Mouse (Mus musculus) c-Kit-positive CD71-positive TER-119-negative erythroid progenitor cells, embryonic 14.5 days (primary cell): ENCODE results near the gene Hps1.

Experiments used
- DNase-seq: peaks from one replicate; pipeline ENCODE4 v3.0.0-alpha.2; 2013; ENCODE audit warnings: low read depth

Gene Hps1

DNA sequence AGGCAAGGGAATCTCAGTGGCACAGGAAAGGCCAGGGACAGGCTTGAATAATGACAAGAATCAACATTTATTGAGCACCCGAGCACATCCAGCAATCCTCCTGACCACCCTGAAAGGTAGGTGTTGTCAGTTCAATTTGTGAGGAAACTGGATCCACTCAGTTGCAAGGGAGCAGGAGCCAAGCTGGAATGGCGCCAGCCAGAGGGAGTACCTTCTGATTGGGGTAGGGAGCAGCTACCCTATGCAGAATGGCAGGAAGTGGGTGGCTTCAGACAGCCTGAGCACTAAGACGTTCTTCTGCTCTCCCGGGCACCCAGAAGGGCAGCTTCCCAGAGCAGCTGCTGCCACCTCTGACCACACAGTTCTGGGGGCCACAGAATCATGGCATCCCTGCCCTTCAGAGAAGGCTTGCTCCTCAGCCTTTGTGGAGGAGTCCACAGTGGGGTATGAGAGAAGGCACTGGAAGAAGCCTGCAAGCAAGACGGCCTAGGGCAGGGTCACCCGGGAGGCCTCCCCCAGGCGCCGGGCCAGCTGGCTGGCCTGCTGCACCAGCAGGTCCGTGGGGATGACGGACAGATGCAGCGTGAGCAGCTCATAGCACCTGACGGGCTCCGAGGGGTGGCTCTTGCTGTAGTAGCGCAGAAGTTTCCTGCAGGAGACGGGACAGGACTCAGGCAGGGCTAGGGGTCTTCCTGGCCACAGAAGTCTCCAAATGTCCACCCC lies 24.5 kb downstream of the Hps1 start:
- DNase-seq: no peak

DNA sequence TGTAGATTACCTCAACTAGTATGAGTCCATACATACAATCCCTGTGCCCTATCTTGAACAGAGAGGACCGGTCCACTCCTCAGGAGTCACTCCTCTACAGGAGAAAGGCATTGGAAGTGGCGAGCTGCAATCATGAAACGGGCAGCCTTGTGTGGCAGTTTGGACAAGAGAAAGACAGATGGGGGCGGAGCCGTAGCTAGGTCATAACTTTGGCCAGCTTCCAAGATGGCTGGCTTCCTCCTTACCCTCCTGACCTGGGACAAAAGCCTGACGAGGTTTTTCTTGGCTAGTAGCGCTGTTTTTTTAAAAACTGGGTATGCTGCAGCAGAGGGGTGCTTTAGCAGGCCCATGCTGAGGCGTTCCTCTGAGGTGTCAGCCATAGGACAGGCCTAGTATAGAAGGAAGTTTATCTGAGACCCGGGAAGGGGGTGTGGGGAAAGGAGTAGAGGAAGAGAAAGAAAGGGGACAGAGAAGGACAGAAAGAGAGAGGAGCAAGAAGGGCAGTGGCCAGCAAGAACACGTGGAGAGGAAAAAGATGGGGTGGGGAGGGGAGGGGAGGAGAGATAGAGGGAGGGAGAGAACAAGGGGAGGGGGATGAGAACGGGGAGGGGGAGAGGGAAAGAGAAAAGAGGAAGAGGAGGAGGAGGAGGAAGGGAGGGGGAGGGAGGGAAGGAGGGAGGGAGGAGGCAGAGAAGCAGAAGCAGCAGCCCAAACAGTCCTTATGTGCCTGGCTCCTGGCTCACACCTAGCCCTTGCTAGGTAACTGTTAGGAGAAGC lies 26.4 kb downstream of the Hps1 start:
- no peak for DNase-seq

DNA sequence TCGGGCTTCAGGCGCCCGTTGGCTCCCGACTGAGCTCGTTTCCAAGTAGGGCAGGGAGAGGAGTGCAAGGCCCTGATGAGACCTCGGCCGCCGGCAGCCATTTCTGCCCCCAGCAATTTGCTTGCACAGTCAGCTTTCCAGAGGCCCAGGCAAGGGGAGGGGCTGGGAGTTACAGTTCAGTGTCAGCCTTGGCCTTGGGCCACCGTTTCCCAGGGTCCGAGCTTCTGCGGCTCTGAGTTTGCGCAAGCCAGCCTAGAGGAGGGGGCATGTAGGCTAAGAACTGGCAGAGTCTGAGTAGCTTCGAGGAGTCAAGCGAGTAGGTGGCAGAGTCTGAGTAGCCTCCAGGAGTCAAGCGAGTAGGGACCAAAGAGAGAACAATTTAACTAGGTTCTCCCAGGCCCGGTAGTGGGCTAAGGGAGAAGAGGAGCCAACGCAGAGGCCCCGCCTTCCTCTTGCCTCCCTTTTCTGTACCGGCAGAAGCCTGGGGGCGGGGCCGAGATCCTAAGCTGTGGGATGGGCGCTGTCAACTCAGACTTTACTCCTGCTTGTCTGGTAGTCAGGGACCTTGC lies 27.3 kb downstream of the Hps1 start, which contains the start of gene Pyroxd2:
Gene Pyroxd2 (minus strand): TSS at position 413 of the 569 bp plus-strand sequence.
- DNase-seq: peak; percentile 74

DNA sequence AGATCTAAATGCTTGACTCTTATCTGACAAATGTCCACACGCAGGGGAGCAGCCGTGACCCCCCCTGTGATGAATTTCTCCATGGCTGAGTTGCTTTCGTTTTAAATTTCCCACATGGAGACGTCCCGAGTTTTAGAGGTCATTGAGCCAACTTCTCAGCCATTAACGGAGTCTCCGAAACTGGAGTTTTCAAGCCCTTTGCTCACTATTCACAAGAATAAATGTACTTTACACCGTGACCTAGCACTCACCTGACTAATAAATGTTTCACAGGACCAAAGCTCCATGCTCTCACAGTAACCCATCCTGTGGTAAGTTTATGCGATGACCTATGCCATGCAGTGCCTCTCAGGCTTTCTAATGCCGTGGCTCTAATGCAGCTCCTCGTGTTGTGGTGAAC lies 29.6 kb downstream of the Hps1 start:
- DNase-seq: no peak

DNA sequence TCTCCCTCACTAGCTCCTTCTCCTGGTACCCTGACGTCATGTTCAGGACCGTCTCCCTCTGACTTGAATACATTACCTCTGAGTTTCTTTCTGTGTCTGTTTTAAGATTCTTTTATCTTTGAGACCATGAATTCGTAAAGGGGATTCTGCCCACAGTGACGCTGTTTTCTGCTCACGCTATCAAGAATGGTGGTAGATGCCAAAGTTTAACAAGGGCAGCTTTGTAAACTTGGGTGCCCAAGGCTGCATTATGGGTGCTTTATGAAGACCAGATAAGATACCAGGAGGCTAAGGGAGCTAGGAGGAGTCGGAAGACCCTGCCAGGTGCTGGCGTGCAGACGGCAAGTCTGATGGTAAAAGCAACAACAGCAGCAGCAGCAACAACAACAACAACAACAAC lies 33.1 kb downstream of the Hps1 start:
- DNase-seq: no peak

DNA sequence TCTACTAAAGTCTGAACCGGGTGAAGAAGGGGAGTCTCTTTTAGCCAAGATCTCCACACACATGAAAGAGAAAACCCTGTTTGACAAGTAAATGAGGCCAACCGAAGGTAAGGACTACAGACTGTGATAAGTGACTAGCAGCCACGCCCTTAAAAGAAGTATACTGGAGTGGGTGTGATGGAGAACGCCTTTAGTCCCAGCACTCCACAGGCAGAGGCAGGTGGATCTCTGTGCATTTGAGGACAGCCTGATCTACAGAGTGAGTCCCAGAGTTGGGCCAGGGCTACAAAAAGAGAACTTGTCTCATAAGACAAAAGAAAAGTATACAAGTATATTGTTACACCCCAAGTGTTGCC lies 33.9 kb downstream of the Hps1 start:
- no peak for DNase-seq

DNA sequence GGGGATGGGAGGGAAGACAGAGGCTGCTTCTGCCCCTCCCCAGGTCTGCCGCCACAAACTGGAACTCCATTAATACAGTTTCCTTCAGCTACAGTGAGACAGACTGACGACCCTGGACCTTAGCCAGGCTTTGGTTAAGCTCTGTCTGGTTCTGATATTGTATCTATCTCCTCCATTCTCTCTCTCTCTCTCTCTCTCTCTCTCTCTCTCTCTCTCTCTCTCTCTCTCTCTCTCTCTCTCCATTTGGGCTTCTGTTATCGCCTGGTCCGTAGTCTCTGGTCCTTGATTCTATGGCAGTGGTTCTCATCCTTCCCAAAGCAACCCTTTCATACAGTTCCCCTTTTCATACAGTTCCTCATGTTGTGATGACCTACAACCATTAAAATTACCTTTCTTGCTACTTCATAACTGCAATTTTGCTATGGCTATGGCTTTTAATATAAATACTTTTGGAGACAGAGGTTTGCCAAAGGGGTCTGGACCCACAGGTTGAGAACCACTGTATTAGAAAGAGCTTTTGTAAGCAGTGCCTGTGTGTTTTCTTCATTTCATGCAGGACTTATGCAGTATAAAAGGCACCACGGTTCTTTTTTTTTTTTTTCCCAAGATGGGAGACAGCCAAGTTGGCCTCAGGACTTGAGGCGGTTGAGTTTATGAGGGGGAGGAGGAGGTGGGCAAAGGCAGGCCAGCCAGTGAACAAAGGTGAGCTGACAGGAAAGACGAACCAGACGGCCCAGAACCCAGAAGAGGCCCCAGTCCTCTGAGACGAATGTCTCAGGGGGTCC lies 34.5 kb downstream of the Hps1 start:
- no peak for DNase-seq

DNA sequence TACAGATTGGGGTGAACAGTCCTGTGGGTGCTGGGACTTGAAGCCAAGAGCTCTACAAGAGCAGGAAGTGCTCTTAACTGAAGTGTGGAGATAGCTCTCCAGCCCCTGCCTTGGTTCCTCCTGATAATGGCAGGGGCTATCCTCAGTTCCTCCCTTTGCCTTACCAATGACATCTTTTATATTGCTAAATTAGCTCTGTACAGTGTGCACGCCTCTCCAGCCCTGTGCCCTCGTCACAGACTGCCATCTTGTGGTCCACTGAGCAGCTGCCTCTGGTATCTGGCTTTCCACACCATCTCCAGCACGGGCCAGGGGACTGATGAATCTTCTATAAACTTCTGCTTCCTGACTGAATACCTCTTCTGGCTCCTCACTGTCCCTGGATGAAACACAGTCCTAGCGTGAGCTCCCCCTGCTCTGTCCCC lies 35.6 kb downstream of the Hps1 start:
- no peak for DNase-seq

DNA sequence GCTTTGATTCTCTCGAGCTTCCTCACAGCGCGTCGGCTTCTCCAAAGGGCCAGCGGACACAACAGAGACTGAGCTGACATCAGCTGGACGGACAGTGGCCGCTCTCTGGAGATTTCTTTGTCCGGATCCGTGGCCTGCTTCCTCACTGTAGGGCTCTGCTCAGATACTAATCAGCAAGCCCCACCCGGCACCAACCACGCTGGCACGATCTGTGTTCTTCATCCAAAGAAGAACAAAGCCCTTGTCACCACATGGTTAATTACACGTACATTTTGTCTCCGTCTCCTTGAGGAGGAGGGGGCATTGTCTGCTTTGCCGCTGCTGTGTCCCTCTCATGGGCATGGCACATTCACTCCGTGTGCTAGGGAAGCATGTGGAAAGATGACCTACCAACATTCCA lies 36.5 kb downstream of the Hps1 start:
- DNase-seq: no peak

DNA sequence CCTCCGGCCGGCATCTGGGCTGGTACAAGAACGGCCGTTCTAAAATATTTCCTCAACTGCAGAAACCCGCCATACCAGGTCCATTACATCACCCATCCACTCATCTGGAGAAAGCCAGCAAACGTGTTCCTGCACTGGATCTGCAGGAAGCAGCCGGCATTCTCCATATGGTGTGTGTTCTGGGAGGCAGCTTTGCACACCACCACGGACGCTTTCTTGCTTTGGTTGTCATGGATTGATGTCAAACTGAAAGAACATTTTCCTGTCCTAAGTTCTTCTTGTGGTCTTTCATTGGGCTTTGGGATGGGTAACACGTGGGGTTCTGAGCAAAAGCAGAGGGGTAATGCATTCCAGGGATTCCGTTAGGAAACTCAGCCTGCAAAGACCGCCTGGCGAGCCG lies 37.9 kb downstream of the Hps1 start:
- no peak for DNase-seq

DNA sequence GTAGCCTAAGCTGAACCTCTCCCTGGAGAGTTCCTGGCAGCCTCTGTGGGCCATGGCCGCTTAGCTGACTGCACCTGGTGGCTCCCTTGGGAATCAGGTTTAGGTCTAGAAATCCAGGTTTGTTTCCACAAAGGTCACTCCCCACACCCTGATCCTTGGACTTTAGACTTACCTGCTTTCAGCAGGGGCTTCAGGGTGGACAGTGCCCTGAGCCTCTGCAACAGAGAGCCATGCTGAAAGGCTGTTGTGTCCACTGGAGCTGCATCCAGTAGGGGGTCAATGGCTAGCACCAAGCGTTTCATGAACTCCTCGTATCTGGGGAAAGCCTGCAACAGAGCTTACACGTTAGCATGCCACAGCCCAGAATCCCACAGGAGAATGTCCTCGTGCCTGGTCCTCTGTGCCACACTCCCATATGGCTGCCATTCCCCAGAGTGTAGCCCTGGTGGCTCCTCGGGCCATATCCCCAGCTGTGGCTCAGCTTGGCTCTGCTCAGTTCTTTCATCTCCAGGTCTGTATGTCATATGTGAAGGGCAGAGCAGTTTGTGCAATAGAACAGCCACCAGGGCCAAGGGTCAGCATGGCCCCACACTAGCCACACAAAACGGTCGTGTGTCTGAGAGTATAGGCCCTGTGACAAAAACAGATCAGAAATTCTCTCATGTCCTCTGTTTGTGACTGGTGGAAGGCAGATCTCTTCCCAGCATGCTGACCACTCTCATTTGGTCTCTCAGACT lies 39.4 kb downstream of the Hps1 start:
- DNase-seq: no peak

DNA sequence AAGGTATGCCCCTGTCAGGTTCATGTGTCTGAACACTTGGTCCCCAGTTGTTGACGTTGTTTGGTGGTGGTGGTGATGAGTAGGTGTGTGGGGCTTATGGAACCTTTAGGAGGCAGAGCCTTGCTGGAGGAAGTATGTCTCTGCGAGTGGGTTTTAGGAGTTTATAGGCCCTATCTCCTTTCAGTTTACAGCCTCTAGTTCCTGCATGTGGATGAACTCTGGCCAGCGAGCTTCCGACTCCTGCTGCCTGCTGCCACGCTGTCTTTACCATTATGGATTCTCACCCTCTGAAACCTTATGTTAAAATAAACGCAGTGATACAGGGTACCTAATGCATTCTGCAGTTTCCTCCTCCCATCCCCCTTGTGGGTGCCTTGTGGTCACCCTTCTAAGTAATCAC lies 40.0 kb downstream of the Hps1 start:
- DNase-seq: no peak

DNA sequence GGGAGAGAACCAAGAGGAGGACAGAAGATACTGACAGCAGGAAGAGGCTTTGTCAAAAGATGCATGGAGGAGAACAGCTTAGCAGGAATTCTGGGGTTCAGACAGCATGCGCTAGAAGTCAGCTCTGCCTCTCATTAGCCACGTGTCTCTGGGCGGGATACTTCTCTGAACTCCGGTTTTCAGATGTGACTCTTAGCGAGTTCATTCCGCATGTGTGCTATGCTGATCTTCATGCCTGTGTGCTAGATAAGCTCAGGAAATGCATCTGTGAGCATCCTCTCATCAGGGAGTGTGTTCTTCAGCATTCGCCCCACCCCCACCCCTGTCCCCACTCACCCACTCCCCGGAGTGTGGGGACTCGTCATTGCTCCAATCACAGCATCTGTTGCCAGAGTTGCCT lies 42.0 kb downstream of the Hps1 start:
- no peak for DNase-seq

DNA sequence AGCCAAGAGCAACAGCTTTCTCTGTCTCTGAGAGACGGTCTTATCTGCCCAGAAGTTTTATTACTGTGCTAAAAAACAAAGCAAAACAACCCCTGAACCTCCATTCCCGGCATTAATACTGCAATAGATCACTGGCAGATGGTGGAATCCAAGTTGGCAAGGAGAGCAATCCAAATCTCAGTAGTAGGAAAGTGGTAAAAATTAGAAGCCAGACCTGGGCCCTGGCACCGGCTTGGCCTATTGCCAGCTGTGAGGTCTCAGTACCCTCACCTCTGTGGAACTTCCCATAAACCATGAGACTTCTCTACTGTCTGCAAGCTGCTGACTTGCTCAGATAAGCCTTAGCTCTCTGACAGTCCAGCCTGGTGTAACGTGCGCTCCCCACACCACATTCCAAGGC lies 44.8 kb downstream of the Hps1 start:
- DNase-seq: no peak

DNA sequence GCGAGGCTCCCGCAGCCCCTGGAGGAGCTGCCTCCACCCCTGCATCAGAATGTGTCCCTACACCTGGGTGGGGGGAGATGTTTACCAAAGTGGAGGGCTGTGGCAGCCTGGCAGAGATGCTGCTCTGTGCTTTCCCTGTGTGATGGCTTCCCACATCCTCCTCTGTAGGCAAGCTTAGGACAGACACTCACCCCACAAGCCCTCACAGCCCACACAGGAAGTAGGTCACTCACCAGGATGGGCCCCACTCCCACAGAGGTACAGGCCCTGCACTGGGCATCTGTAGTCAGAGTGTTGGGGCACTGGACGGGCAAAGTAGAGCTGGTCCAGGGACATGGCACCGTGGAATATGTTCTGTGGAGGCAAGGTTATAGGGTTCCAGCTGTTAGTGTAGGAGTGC lies 52.4 kb downstream of the Hps1 start:
- DNase-seq: no peak

DNA sequence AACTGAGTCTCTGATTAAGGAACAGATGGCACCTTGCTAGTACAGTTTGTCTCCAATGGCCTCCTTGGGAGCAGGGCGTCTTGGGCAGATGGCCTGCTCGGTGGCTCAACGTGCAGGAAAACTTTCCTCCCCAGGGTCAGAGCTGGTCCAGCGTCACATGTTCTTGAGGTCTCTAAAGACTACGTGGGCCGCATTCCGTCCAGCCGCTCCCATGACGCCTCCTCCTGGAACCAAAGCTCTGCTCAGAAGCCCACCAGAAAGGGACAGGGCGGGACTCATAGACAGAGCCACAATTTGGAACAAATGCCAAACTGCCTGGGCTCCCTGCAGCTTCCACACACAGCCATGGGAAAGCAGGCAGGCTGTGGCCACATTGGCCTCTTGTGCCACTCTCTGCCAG lies 53.0 kb downstream of the Hps1 start:
- DNase-seq: no peak

DNA sequence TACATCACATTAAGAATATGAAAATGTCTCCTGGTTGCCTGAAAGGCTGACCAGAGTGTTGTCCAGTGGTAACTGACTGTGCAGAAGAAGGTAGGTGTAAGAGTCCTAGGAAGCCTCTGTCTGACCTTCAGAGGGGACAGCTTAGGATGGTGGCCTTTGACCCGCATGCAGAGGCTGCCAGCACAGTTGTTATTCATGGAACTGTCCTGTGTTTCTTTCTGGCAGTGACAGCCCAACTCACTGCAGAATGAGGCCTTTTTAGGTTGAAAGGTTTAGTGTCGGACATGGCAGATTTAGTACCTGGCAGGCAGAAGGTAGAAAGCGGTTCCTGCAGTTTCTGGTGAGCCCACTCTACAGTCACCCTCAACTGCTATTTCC lies 53.8 kb downstream of the Hps1 start:
- no peak for DNase-seq

DNA sequence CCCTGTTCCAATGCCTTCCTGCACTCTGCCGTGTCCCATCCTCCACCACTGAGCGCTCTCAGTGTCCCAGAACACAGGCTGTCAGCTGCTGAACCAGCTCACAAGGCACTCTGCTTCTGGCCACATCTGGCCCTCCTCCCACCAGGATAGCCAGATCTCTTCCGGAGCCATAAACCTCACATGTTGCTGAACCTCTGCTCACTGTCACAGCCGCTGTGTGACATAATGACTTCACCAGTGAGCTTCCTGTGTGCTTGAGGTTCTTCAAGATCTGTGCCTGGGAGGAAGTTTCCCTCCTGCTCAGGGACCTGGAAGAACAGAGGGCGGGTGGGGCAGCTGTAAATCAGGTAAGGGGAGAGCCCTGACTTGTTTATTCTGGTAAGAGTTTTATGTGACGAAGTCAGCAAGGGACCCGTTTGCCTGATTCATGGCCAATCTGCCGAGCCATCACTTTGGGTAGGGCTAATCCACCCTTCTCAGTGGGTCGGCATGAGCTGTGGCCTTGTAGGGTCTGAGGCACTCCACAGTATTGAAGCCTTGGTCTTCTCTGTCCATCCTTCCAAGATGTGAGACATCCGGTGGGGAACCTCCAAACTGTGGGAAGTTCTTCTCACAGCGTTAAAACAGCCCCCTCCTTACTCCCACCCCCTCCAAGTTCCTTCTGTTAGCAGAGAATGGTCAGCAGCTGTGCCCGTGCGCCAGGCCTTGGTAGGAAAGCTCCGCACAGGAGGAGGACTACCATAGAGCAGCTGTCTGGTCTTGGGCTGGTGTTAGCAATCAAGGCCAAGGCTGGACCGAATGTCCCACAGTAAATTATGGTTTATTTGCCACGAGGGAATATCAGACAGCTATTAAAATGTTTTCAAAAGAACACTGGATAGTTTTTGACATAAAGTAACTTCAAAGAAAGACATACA lies 54.5 kb downstream of the Hps1 start:
- no peak for DNase-seq

DNA sequence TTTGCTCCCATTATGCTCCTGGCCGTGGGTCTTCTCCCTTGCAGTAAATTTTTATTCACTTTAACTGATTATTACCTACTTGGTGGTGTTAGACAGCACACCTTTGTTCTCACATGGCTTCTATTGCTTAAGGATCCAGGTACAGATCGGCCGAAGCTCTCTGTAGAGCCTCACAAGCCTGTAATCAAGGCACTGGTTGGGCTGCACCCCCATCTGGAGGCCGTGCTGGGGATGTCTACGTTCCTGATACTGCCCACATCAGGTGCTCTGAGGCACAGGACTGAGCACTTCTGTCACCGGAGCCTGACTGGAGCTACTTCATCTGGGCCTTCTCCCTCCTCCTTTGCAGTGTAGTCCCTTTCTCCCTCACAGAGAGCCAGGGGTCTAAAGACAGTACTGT lies 56.5 kb downstream of the Hps1 start:
- no peak for DNase-seq

DNA sequence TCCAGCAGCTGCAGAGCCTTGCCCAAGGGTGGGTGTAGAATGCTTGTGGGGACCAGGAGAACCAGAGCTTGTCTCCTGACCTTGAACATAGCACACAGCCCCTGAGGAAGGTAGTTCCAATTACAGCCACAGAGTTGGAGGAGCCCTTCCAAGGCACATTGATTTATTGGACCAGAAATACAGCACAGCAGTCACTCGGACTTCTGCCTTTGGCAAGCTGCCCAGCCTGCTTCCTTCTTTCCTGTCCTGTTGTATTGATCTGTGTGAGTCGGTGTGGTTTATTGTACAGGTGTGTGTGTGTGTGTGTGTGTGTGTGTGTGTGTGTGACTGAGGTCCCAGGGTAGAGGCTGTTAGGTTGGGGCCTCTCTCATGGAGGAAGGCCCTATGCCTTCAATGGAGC lies 57.3 kb downstream of the Hps1 start:
- DNase-seq: no peak

DNA sequence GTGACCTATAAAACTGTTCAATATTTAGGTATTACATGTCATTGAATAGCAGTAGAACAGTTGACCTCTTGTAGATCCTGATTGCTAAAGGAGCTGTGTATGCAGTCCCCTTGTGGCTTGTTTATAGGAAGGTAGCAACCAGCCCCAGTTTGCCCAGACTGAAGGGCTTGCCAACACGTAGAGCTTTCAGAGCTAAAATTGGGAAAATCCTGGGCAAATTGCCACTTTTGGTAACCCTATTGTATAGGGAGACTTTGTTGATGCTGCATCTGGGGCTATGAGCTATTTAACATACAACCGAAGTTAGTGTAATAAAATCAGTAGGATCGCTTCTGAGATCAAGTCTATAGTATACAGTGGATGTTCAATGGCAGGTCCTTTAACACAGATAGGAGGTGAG lies 61.7 kb downstream of the Hps1 start:
- no peak for DNase-seq
